Mouse (Mus musculus) intestine, embryonic 16.5 days (tissue): ENCODE measurements at regions not wholly inside any gene's neighbourhood (a gene's known extent, or its start where the extent isn't known, plus 50 kb on each side); places are given as distances from the start of the nearest gene placed in this dataset.

ENCODE experiments used
- ATAC-seq: fragments of 200-750 bp; cut with Nextera tagmentation; 2 replicates; pipeline ENCODE4 v1.8.0; 2017; ENCODE audit warnings: moderate TSS enrichment, moderate library complexity
- H3K27ac ChIP-seq: fragments of 300-500 bp; sonication (generic); 2 replicates; pipeline ENCODE4 v1.5.1; 2014; ENCODE audit warnings: mild to moderate bottlenecking, low read length
- H3K27me3 ChIP-seq: fragments of 300-500 bp; sonication (generic); replicated peaks from 2 replicates; pipeline ENCODE4 v1.6.1; 2014; ENCODE audit warnings: low read length, control low read depth, mixed read lengths; ENCODE audit not compliant: control insufficient read depth, insufficient read depth
- H3K36me3 ChIP-seq: fragments of 300-500 bp; sonication (generic); 2 replicates; pipeline ENCODE4 v1.6.1; 2014; ENCODE audit warnings: low read length, control low read depth; ENCODE audit not compliant: control insufficient read depth, insufficient read depth
- H3K4me1 ChIP-seq: fragments of 300-500 bp; sonication (generic); 2 replicates; pipeline ENCODE4 v1.6.1; 2014; ENCODE audit warnings: low read length, control low read depth, mixed read lengths; ENCODE audit not compliant: control insufficient read depth, insufficient read depth
- H3K4me2 ChIP-seq: fragments of 300-500 bp; sonication (generic); 2 replicates; pipeline ENCODE4 v1.6.1; 2014; ENCODE audit warnings: low read depth, low read length, control low read depth
- H3K4me3 ChIP-seq: fragments of 300-500 bp; sonication (generic); 2 replicates; pipeline ENCODE4 v1.5.1; 2014; ENCODE audit warnings: mild to moderate bottlenecking, low read length
- H3K9ac ChIP-seq: fragments of 300-500 bp; sonication (generic); 2 replicates; pipeline ENCODE4 v1.6.1; 2014; ENCODE audit warnings: low read depth, low read length
- H3K9me3 ChIP-seq: fragments of 300-500 bp; sonication (generic); 2 replicates; pipeline ENCODE4 v1.6.1; 2016; ENCODE audit warnings: low read length, control low read depth; ENCODE audit not compliant: control insufficient read depth
- WGBS: fragments of 180-500 bp; shearing (Covaris S2); extraction: QIAGEN DNeasy Blood & Tissue Kit; methylation state at CpG from one replicate; pipeline ENCODE4 v1.1.7; 2014; 5-methylcytosine and 5-hydroxymethylcytosine counted together

- no peaks in the 10 kb centered on the region for H3K36me3 ChIP-seq
- H3K9ac ChIP-seq, result no peak overlapping the region
- no peak overlapping the region for H3K27ac ChIP-seq
- no peak overlapping the region for H3K4me3 ChIP-seq
- no peaks in the 10 kb centered on the region for H3K27me3 ChIP-seq
- 59% methylated on average over 6 of the region's 6 CpGs for WGBS
- H3K9me3 ChIP-seq, result no peaks in the 10 kb centered on the region
- H3K4me1 ChIP-seq, result no peaks in the 10 kb centered on the region
- no peak for ATAC-seq
- no peak overlapping the region for H3K4me2 ChIP-seq
Observed at GRCm38 (mm10) chr9:52415706-52416105, 247.3 kb upstream of the Zc3h12c start.

GRCm38 (mm10) chr9:52407841-52408240 is 239.5 kb upstream of the Zc3h12c start:
- no peaks in the 10 kb centered on the region for H3K27me3 ChIP-seq
- H3K4me1 ChIP-seq, result no peaks in the 10 kb centered on the region
- WGBS, result 88% methylated on average over 6 of the region's 6 CpGs
- H3K9ac ChIP-seq, result no peak overlapping the region
- no peaks in the 10 kb centered on the region for H3K36me3 ChIP-seq
- no peak for ATAC-seq
- no peak overlapping the region for H3K4me2 ChIP-seq
- no peak overlapping the region for H3K4me3 ChIP-seq
- no peak overlapping the region for H3K27ac ChIP-seq
- no peaks in the 10 kb centered on the region for H3K9me3 ChIP-seq

DNA sequence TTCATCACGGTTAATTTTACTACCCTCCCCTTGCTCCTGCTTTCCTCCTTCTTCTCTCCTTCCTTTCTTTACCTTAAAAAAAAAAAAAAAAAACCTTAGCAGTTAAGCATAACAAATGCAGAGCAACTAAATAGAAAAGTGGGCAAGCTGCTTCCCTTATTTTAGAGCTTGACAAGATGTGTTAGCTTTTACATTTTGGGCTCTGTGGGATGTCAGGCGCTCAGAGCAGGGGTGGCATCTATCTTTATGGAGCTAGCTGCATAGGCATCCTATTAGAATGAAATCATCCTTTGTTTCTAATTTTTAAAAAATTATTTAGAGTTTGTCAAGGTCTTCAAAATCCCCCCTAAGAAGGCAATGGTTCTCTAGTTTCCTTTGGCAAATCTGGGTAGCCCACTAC is 234.1 kb upstream of the Zc3h12c start:
- Histone ChIP-seq H3K9ac (no peak overlapping the region), H3K27ac (no peak overlapping the region), H3K9me3 (no peaks in the 10 kb centered on the region), H3K4me2 (no peak overlapping the region), H3K4me1 (no peaks in the 10 kb centered on the region), H3K27me3 (no peaks in the 10 kb centered on the region), H3K36me3 (no peaks in the 10 kb centered on the region), H3K4me3 (no peak overlapping the region)
- 71% methylated on average over 2 of the region's 2 CpGs for WGBS
- no peak for ATAC-seq

- Histone ChIP-seq H3K9me3 (no peaks in the 10 kb centered on the region), H3K4me2 (no peak overlapping the region), H3K4me1 (no peaks in the 10 kb centered on the region), H3K27me3 (no peaks in the 10 kb centered on the region), H3K27ac (no peak overlapping the region), H3K9ac (no peak overlapping the region), H3K4me3 (no peak overlapping the region), H3K36me3 (no peaks in the 10 kb centered on the region)
- ATAC-seq, result no peak
- 48% methylated on average over 2 of the region's 2 CpGs for WGBS
Observed at GRCm38 (mm10) chr9:52379031-52379430, 210.7 kb upstream of the Zc3h12c start.

- Histone ChIP-seq H3K27me3 (no peaks in the 10 kb centered on the region), H3K36me3 (no peaks in the 10 kb centered on the region), H3K4me2 (no peak overlapping the region), H3K9ac (no peak overlapping the region), H3K9me3 (no peaks in the 10 kb centered on the region), H3K4me3 (no peak overlapping the region), H3K4me1 (no peaks in the 10 kb centered on the region), H3K27ac (no peak overlapping the region)
- ATAC-seq, result no peak
Observed at GRCm38 (mm10) chr9:52377761-52378160, 209.4 kb upstream of the Zc3h12c start.

GRCm38 (mm10) chr9:52376914-52377313 is 208.5 kb upstream of the Zc3h12c start:
- Histone ChIP-seq H3K4me1 (no peaks in the 10 kb centered on the region), H3K4me3 (no peak overlapping the region), H3K4me2 (no peak overlapping the region), H3K9me3 (no peaks in the 10 kb centered on the region), H3K9ac (no peak overlapping the region), H3K36me3 (no peaks in the 10 kb centered on the region), H3K27ac (no peak overlapping the region), H3K27me3 (no peaks in the 10 kb centered on the region)
- no peak for ATAC-seq
- 87% methylated on average over 3 of the region's 3 CpGs for WGBS

- Histone ChIP-seq H3K36me3 (no peaks in the 10 kb centered on the region), H3K4me1 (no peaks in the 10 kb centered on the region), H3K27ac (no peak overlapping the region), H3K9ac (no peak overlapping the region), H3K27me3 (no peaks in the 10 kb centered on the region), H3K4me2 (no peak overlapping the region), H3K9me3 (no peaks in the 10 kb centered on the region), H3K4me3 (no peak overlapping the region)
- WGBS, result 84% methylated on average over 1 of the region's 1 CpGs
- no peak for ATAC-seq
Observed at GRCm38 (mm10) chr9:52371296-52371695, 202.9 kb upstream of the Zc3h12c start.

- no peaks in the 10 kb centered on the region for H3K4me1 ChIP-seq
- H3K9me3 ChIP-seq, result no peaks in the 10 kb centered on the region
- H3K27me3 ChIP-seq, result no peaks in the 10 kb centered on the region
- no peaks in the 10 kb centered on the region for H3K36me3 ChIP-seq
- H3K27ac ChIP-seq, result no peak overlapping the region
- H3K4me3 ChIP-seq, result no peak overlapping the region
- WGBS, result 70% methylated on average over 9 of the region's 9 CpGs
- H3K4me2 ChIP-seq, result no peak overlapping the region
- ATAC-seq, result no peak
- no peak overlapping the region for H3K9ac ChIP-seq
Observed at GRCm38 (mm10) chr9:52368911-52369310, 200.5 kb upstream of the Zc3h12c start.

- WGBS, result 78% methylated on average over 3 of the region's 3 CpGs
- no peaks in the 10 kb centered on the region for H3K36me3 ChIP-seq
- no peak overlapping the region for H3K27ac ChIP-seq
- H3K9ac ChIP-seq, result no peak overlapping the region
- no peak for ATAC-seq
- H3K9me3 ChIP-seq, result no peaks in the 10 kb centered on the region
- no peak overlapping the region for H3K4me3 ChIP-seq
- no peaks in the 10 kb centered on the region for H3K4me1 ChIP-seq
- no peak overlapping the region for H3K4me2 ChIP-seq
- H3K27me3 ChIP-seq, result no peaks in the 10 kb centered on the region
Observed at GRCm38 (mm10) chr9:52368080-52368479, 199.7 kb upstream of the Zc3h12c start.

GRCm38 (mm10) chr9:52366046-52366445 is 197.7 kb upstream of the Zc3h12c start:
- 62% methylated on average over 9 of the region's 9 CpGs for WGBS
- H3K36me3 ChIP-seq, result no peaks in the 10 kb centered on the region
- no peak overlapping the region for H3K27ac ChIP-seq
- H3K4me1 ChIP-seq, result no peaks in the 10 kb centered on the region
- H3K4me3 ChIP-seq, result no peak overlapping the region
- H3K4me2 ChIP-seq, result no peak overlapping the region
- no peaks in the 10 kb centered on the region for H3K9me3 ChIP-seq
- no peaks in the 10 kb centered on the region for H3K27me3 ChIP-seq
- no peak overlapping the region for H3K9ac ChIP-seq
- no peak for ATAC-seq
